Mouse (Mus musculus) cortical plate, adult 2 months (tissue): ENCODE results near the gene Gm17324.

Source experiments
- CTCF ChIP-seq: fragments of 200-500 bp; IDR thresholded peaks from 2 replicates; pipeline ENCODE4 v1.5.1; 2011; ENCODE audit warnings: mild to moderate bottlenecking, control low read depth, low read length; ENCODE audit not compliant: insufficient read depth; ENCODE audit errors: extremely low read depth
- POLR2A ChIP-seq: fragments of 200-500 bp; IDR thresholded peaks from 2 replicates; pipeline ENCODE4 v1.6.1; 2011; ENCODE audit warnings: mild to moderate bottlenecking, low read length, control low read depth; ENCODE audit not compliant: insufficient read depth; ENCODE audit errors: extremely low read depth

DNA sequence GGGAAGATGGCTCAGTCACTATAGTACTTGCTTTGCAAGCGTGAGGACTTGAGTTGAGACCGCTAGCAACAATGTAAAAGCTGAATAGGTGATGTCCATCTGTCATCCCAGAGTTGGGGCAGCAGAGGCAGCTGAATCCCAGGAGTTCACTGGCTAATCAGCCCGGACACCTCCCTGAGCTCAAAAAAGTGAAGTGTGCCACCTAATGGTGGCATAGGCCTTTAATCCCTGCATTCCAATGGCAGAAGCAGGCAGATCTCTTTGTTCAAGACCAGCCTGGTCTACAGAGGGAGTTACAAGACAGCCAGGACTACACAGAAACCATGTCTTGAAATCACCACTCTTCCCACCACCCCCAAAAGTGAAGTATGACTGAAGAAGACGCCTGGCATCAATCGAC is 16.1 kb downstream of the Gm17324 start:
- TF ChIP-seq POLR2A, result no peak
- no peak for TF ChIP-seq CTCF
